Mouse (Mus musculus) lung, postnatal 0 days (tissue): ENCODE measurements around the gene Bace2.

Experiments used
- CTCF ChIP-seq: IDR thresholded peaks from 2 replicates; pipeline ENCODE4 v1.5.1; 2016; ENCODE audit warnings: antibody characterized with exemption, mild to moderate bottlenecking
- EP300 ChIP-seq: IDR thresholded peaks from 2 replicates; pipeline ENCODE4 v1.6.1; 2016; ENCODE audit warnings: antibody characterized with exemption, mild to moderate bottlenecking, control low read depth

DNA sequence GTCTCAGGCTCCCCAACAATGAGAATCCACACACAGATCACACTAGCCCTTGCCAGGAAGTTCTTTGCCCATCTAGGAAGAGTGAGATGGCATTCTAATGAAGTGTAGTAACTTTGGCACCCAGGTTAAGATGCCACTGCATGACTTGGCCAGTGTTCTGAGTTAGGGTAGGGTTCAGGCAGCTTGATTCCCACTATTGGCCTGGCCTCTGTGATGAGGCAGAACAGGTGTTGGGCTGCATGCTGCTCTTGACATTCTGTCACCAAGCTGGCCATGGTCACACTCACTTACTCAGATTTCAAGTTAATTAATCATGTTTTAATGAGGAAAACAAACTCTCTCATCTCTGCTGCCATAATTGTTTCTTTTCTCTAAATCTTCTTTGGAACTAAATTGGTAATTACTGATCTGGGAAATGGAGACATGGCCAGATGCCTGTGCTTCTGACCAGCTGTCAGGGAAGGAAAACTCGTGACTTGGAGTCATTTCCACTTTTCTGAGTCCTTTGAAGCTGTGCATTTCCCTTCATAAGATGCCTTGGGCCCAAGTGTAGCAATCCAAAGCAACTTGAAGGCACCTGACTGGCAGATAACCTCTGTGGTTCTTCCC lies 81.0 kb downstream of the Bace2 start:
- TF ChIP-seq CTCF (no peak), EP300 (no peak)
